Mouse (Mus musculus): Measurements from ENCODE around the gene Slc46a2. TPM values are rescaled to one million over a fixed set of nuclear protein-coding genes. Genes with fewer than 3 reads are reported as not detected.

Gene Slc46a2
- polyA plus RNA-seq, 1 experiment, result 2.5 TPM

- no peak for TF ChIP-seq POLR2A (IDR thresholded peaks at IDR 0.05; ENCODE audit: borderline replicate concordance, extremely low read depth, low read depth, low read length)
- TF ChIP-seq CTCF (IDR thresholded peaks at IDR 0.05; ENCODE audit: insufficient read depth, low read length), result no peak
- Histone ChIP-seq H3K4me1 (ENCODE audit: control insufficient read depth, insufficient read depth, low read length) (peaks cover 2% of the 10 kb centered on the region; the same call in 1 of the 2 replicates), H3K4me3 (replicated peaks; ENCODE audit: extremely low read depth, low read depth, low read length) (no peak overlapping the region)
- DNase-seq, result no peak
- whole genome bisulfite sequencing, result 97% methylated on average over 2 of the region's 2 CpGs
Measured at GRCm38 (mm10) chr4:59908785-59909184, 6.1 kb downstream of the Slc46a2 start.

- no peak overlapping the region for H3K4me3 ChIP-seq (replicated peaks; ENCODE audit: extremely low read depth, low read depth, low read length)
- no peak for TF ChIP-seq POLR2A (IDR thresholded peaks at IDR 0.05; ENCODE audit: borderline replicate concordance, extremely low read depth, low read depth, low read length)
- TF ChIP-seq CTCF (IDR thresholded peaks at IDR 0.05; ENCODE audit: insufficient read depth, low read length), result no peak
- 44% methylated on average over 10 of the region's 10 CpGs for WGBS
- no peak for DNase-seq
- H3K4me1 ChIP-seq (ENCODE audit: control insufficient read depth, insufficient read depth, low read length), result peaks cover 2% of the 10 kb centered on the region; the same call in 1 of the 2 replicates
Measured at GRCm38 (mm10) chr4:59907657-59908230, 7.1 kb downstream of the Slc46a2 start.

DNA sequence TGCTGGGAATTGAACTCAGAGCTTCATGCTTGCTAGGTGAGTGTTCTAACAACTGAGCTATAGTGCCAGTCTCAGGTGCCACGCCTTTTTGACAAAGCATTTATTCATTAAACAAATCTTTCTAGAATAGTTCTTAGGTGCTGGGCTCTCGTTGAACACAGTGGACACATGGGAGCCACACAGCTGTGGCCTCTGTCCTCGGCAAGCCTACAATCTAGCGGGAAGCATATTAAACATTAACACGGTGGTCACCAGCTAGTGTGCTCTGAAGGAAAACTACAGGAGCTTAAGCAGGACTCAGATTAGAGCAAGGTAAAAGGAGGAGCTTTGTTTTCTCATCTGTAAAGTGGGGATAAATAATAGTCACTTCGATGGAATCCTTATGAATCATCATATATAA lies 7.8 kb downstream of the Slc46a2 start:
- no peak overlapping the region for H3K4me3 ChIP-seq (replicated peaks; ENCODE audit: extremely low read depth, low read depth, low read length)
- no peak for DNase-seq
- WGBS, result 81% methylated on average over 6 of the region's 6 CpGs
- TF ChIP-seq POLR2A (IDR thresholded peaks at IDR 0.05; ENCODE audit: borderline replicate concordance, extremely low read depth, low read depth, low read length) (no peak), CTCF (IDR thresholded peaks at IDR 0.05; ENCODE audit: insufficient read depth, low read length) (no peak)
- H3K4me1 ChIP-seq (ENCODE audit: control insufficient read depth, insufficient read depth, low read length), result peaks cover 2% of the 10 kb centered on the region; the same call in 1 of the 2 replicates

GRCm38 (mm10) chr4:59902547-59902946 lies 12.3 kb downstream of the Slc46a2 start:
- DNase-seq, result no peak
- TF ChIP-seq POLR2A (IDR thresholded peaks at IDR 0.05; ENCODE audit: borderline replicate concordance, extremely low read depth, low read depth, low read length), result no peak
- peak; percentile 18; the same call in 1 of the 2 replicates for TF ChIP-seq CTCF (IDR thresholded peaks at IDR 0.05; ENCODE audit: insufficient read depth, low read length)
- Histone ChIP-seq H3K4me3 (replicated peaks; ENCODE audit: extremely low read depth, low read depth, low read length) (no peak overlapping the region), H3K4me1 (ENCODE audit: control insufficient read depth, insufficient read depth, low read length) (peaks cover 3% of the 10 kb centered on the region)
- WGBS, result 71% methylated on average over 6 of the region's 6 CpGs

- H3K4me3 ChIP-seq (replicated peaks; ENCODE audit: extremely low read depth, low read depth, low read length), result no peak overlapping the region
- DNase-seq, result no peak
- TF ChIP-seq CTCF (IDR thresholded peaks at IDR 0.05; ENCODE audit: insufficient read depth, low read length), result no peak
- TF ChIP-seq POLR2A (IDR thresholded peaks at IDR 0.05; ENCODE audit: borderline replicate concordance, extremely low read depth, low read depth, low read length), result no peak
- peaks cover 3% of the 10 kb centered on the region for H3K4me1 ChIP-seq (ENCODE audit: control insufficient read depth, insufficient read depth, low read length)
- 76% methylated on average over 6 of the region's 6 CpGs for WGBS
Measured at GRCm38 (mm10) chr4:59901810-59902209, 13.0 kb downstream of the Slc46a2 start.

- WGBS, result 65% methylated on average over 9 of the region's 9 CpGs
- peaks cover 3% of the 10 kb centered on the region for H3K4me1 ChIP-seq (ENCODE audit: control insufficient read depth, insufficient read depth, low read length)
- TF ChIP-seq POLR2A (IDR thresholded peaks at IDR 0.05; ENCODE audit: borderline replicate concordance, extremely low read depth, low read depth, low read length), result no peak
- no peak for TF ChIP-seq CTCF (IDR thresholded peaks at IDR 0.05; ENCODE audit: insufficient read depth, low read length)
- no peak for DNase-seq
- no peak overlapping the region for H3K4me3 ChIP-seq (replicated peaks; ENCODE audit: extremely low read depth, low read depth, low read length)
Measured at GRCm38 (mm10) chr4:59898521-59898919, 16.3 kb downstream of the Slc46a2 start.

- TF ChIP-seq CTCF (IDR thresholded peaks at IDR 0.05; ENCODE audit: insufficient read depth, low read length), result no peak
- TF ChIP-seq POLR2A (IDR thresholded peaks at IDR 0.05; ENCODE audit: borderline replicate concordance, extremely low read depth, low read depth, low read length), result no peak
- no peak for DNase-seq
- Histone ChIP-seq H3K4me3 (replicated peaks; ENCODE audit: extremely low read depth, low read depth, low read length) (no peak overlapping the region), H3K4me1 (ENCODE audit: control insufficient read depth, insufficient read depth, low read length) (peaks cover 3% of the 10 kb centered on the region)
- WGBS, result 55% methylated on average over 12 of the region's 12 CpGs
Measured at GRCm38 (mm10) chr4:59897814-59898520, 16.9 kb downstream of the Slc46a2 start.

DNA sequence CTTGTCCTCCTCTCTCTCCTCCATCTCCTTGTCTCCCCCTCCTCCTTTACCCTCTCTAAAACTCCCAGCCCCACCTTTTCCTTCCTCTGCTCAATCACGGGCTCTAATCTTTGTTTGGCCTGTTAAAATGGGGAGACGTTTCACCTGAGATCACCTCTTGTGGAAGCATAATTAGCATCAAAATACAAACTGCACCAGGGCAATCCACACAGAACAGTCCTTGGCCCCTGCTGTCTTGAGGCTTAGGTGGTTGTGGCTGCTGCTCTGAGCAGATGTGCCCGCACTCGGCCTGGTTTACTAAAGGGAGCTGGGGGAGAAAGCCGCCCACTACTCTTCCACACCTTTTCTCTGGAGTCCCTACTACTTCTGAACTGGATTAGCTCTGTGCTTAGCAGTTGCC lies 18.9 kb downstream of the Slc46a2 start:
- TF ChIP-seq CTCF (IDR thresholded peaks at IDR 0.05; ENCODE audit: insufficient read depth, low read length) (no peak), POLR2A (IDR thresholded peaks at IDR 0.05; ENCODE audit: borderline replicate concordance, extremely low read depth, low read depth, low read length) (no peak)
- WGBS, result 70% methylated on average over 5 of the region's 5 CpGs
- no peak for DNase-seq
- H3K4me1 ChIP-seq (ENCODE audit: control insufficient read depth, insufficient read depth, low read length), result peaks cover 3% of the 10 kb centered on the region
- H3K4me3 ChIP-seq (replicated peaks; ENCODE audit: extremely low read depth, low read depth, low read length), result no peak overlapping the region

GRCm38 (mm10) chr4:59894977-59895575 lies 19.8 kb downstream of the Slc46a2 start:
- no peak for DNase-seq
- peaks cover 3% of the 10 kb centered on the region for H3K4me1 ChIP-seq (ENCODE audit: control insufficient read depth, insufficient read depth, low read length)
- WGBS, result 90% methylated on average over 3 of the region's 3 CpGs

More at GRCm38 (mm10) chr4:59894977-59895575, 19.8 kb downstream of the Slc46a2 start:
- TF ChIP-seq POLR2A (IDR thresholded peaks at IDR 0.05; ENCODE audit: borderline replicate concordance, extremely low read depth, low read depth, low read length) (no peak), CTCF (IDR thresholded peaks at IDR 0.05; ENCODE audit: insufficient read depth, low read length) (no peak)
- no peak overlapping the region for H3K4me3 ChIP-seq (replicated peaks; ENCODE audit: extremely low read depth, low read depth, low read length)

Measured in lung, adult 2 months (tissue).